Mouse (Mus musculus) small intestine, adult 2 months (tissue): ENCODE data around the gene Evi2.

Experiments
- CTCF ChIP-seq: fragments of 200-500 bp; IDR thresholded peaks from 2 replicates; pipeline ENCODE4 v1.5.1; 2012; ENCODE audit warnings: low read depth, mild to moderate bottlenecking, control low read depth, inconsistent platforms, low read length, moderate library complexity, mixed read lengths; ENCODE audit not compliant: insufficient replicate concordance, insufficient read length; ENCODE audit errors: extremely low read depth
- POLR2A ChIP-seq: fragments of 200-500 bp; IDR thresholded peaks from 2 replicates; pipeline ENCODE4 v1.6.1; 2012; ENCODE audit warnings: low read depth, mild to moderate bottlenecking, control low read depth, inconsistent platforms, low read length, moderate library complexity

DNA sequence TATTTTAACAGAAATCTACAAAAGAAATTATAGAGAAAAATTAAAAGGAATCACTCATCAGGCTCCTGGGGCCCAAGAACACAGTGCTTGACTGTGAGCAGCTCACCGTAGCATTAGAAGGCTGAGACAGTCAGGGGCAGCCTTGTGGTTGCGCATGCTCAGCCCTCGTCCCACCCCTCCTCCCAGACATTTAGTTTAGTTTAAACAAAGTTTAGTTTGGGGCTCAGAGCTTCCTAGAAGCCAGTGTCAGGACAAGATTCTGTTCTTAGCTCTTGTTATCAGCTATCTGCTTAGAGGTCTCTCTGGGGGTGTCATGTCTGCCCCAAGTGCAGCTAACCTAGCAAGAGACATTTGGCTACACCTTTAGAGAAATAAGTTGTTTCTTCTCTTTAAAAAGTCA, 1.8 kb downstream of the Evi2 start:
- TF ChIP-seq CTCF = no peak
- TF ChIP-seq POLR2A = no peak
